Mouse (Mus musculus) testis, adult 2 months (tissue): ENCODE measurements around the gene Ccdc113. TPM values are rescaled to one million over a fixed set of nuclear protein-coding genes. Genes with fewer than 3 reads are reported as not detected.

ENCODE experiments used
- H3K27ac ChIP-seq: fragments of 200-500 bp; 2 replicates; pipeline ENCODE4 v1.5.1; 2012; ENCODE audit warnings: low read depth, low read length; ENCODE audit not compliant: control insufficient read depth, insufficient read depth
- H3K27me3 ChIP-seq: fragments of 200-500 bp; 2 replicates; pipeline ENCODE4 v1.6.1; 2012; ENCODE audit warnings: mild to moderate bottlenecking, low read length, moderate library complexity; ENCODE audit not compliant: control insufficient read depth, insufficient read depth
- H3K36me3 ChIP-seq: fragments of 200-500 bp; 2 replicates; pipeline ENCODE4 v1.6.1; 2012; ENCODE audit warnings: mild to moderate bottlenecking, low read length; ENCODE audit not compliant: control insufficient read depth, insufficient read depth
- H3K4me1 ChIP-seq: fragments of 200-500 bp; 2 replicates; pipeline ENCODE4 v1.6.1; 2012; ENCODE audit warnings: low read length; ENCODE audit not compliant: control insufficient read depth, insufficient read depth
- H3K4me3 ChIP-seq: fragments of 200-500 bp; 2 replicates; pipeline ENCODE4 v1.5.1; 2012; ENCODE audit warnings: low read depth, mild to moderate bottlenecking, low read length, moderate library complexity, mixed read lengths; ENCODE audit not compliant: control insufficient read depth
- CTCF ChIP-seq: fragments of 200-500 bp; IDR thresholded peaks from 2 replicates; pipeline ENCODE4 v1.5.1; 2012; ENCODE audit warnings: low read depth, mild to moderate bottlenecking, inconsistent platforms, low read length, moderate library complexity; ENCODE audit not compliant: control insufficient read depth, insufficient read depth, insufficient replicate concordance
- POLR2A ChIP-seq: fragments of 200-500 bp; IDR thresholded peaks from 2 replicates; pipeline ENCODE4 v1.6.1; 2012; ENCODE audit warnings: low read depth, mild to moderate bottlenecking, inconsistent platforms, low read length, moderate library complexity; ENCODE audit not compliant: control insufficient read depth
- polyA plus RNA-seq: library from polyadenylated mRNA; depleted of rRNA; stranded (reverse); fragments of >200 nt; gene quantifications from 2 replicates; pipeline ENCODE4 v1.2.3, GENCODE M21; 2012

Ccdc113 gene
- polyA plus RNA-seq, 1 experiment, result 87.4 TPM

- peaks cover 3% of the 10 kb centered on the region; the same call in 1 of the 2 replicates for H3K36me3 ChIP-seq
- no peak overlapping the region for H3K4me3 ChIP-seq
- H3K27ac ChIP-seq, result no peak overlapping the region
- H3K4me1 ChIP-seq, result no peaks in the 10 kb centered on the region; the same call in 1 of the 2 replicates
- TF ChIP-seq CTCF (no peak), POLR2A (no peak)
- no peaks in the 10 kb centered on the region for H3K27me3 ChIP-seq
Observed at GRCm38 (mm10) chr8:95542191-95542590, 8.3 kb downstream of the Ccdc113 start.

GRCm38 (mm10) chr8:95543065-95543464 lies 9.2 kb downstream of the Ccdc113 start:
- no peak overlapping the region for H3K4me3 ChIP-seq
- H3K27me3 ChIP-seq, result no peaks in the 10 kb centered on the region
- no peak overlapping the region for H3K27ac ChIP-seq
- TF ChIP-seq POLR2A (no peak), CTCF (no peak)
- peaks cover 3% of the 10 kb centered on the region; the same call in 1 of the 2 replicates for H3K36me3 ChIP-seq
- no peaks in the 10 kb centered on the region; the same call in 1 of the 2 replicates for H3K4me1 ChIP-seq

- H3K4me1 ChIP-seq, result no peaks in the 10 kb centered on the region; the same call in 1 of the 2 replicates
- H3K27ac ChIP-seq, result no peak overlapping the region
- H3K4me3 ChIP-seq, result peak overlapping the region; percentile 30
- TF ChIP-seq CTCF (no peak), POLR2A (no peak)
- H3K27me3 ChIP-seq, result no peaks in the 10 kb centered on the region
- H3K36me3 ChIP-seq, result peaks cover 3% of the 10 kb centered on the region; the same call in 1 of the 2 replicates
Observed at GRCm38 (mm10) chr8:95545815-95546214, 11.9 kb downstream of the Ccdc113 start.

GRCm38 (mm10) chr8:95546986-95547385 lies 13.1 kb downstream of the Ccdc113 start:
- H3K27me3 ChIP-seq, result no peaks in the 10 kb centered on the region
- H3K27ac ChIP-seq, result no peak overlapping the region
- peaks cover 1% of the 10 kb centered on the region; the same call in 1 of the 2 replicates for H3K36me3 ChIP-seq
- H3K4me1 ChIP-seq, result no peaks in the 10 kb centered on the region; the same call in 1 of the 2 replicates
- no peak overlapping the region for H3K4me3 ChIP-seq
- no peak for TF ChIP-seq POLR2A
- TF ChIP-seq CTCF, result no peak

- H3K27me3 ChIP-seq, result no peaks in the 10 kb centered on the region
- no peak overlapping the region for H3K27ac ChIP-seq
- H3K36me3 ChIP-seq, result no peaks in the 10 kb centered on the region; the same call in 1 of the 2 replicates
- no peaks in the 10 kb centered on the region; the same call in 1 of the 2 replicates for H3K4me1 ChIP-seq
- no peak overlapping the region for H3K4me3 ChIP-seq
- TF ChIP-seq POLR2A (no peak), CTCF (no peak)
Observed at GRCm38 (mm10) chr8:95547931-95548330, 14.0 kb downstream of the Ccdc113 start.

- TF ChIP-seq POLR2A, result no peak
- TF ChIP-seq CTCF, result no peak
- no peak overlapping the region for H3K4me3 ChIP-seq
- no peaks in the 10 kb centered on the region; the same call in 1 of the 2 replicates for H3K4me1 ChIP-seq
- H3K27ac ChIP-seq, result no peak overlapping the region
- H3K27me3 ChIP-seq, result no peaks in the 10 kb centered on the region
- no peaks in the 10 kb centered on the region; the same call in 1 of the 2 replicates for H3K36me3 ChIP-seq
Observed at GRCm38 (mm10) chr8:95549871-95550829, 16.3 kb downstream of the Ccdc113 start.

- H3K36me3 ChIP-seq, result no peaks in the 10 kb centered on the region
- no peaks in the 10 kb centered on the region for H3K27me3 ChIP-seq
- H3K27ac ChIP-seq, result no peak overlapping the region
- no peaks in the 10 kb centered on the region for H3K4me1 ChIP-seq
- no peak overlapping the region for H3K4me3 ChIP-seq
- no peak for TF ChIP-seq POLR2A
- no peak for TF ChIP-seq CTCF
Observed at GRCm38 (mm10) chr8:95551577-95551976, 17.7 kb downstream of the Ccdc113 start.
